Mouse (Mus musculus) ES-Bruce4 (cell line): ENCODE data around the gene Phf2.

Source experiments
- CTCF ChIP-seq: IDR thresholded peaks from one replicate; pipeline ENCODE4 v1.8.1; 2011; ENCODE audit warnings: low read depth, low read length
- EP300 ChIP-seq: IDR thresholded peaks from 2 replicates; pipeline ENCODE4 v1.6.1; 2011; ENCODE audit warnings: low read depth, low read length; ENCODE audit not compliant: insufficient read depth
- POLR2A ChIP-seq: IDR thresholded peaks from one replicate; pipeline ENCODE4 v1.8.1; 2011; ENCODE audit warnings: low read length; ENCODE audit not compliant: insufficient read depth

DNA sequence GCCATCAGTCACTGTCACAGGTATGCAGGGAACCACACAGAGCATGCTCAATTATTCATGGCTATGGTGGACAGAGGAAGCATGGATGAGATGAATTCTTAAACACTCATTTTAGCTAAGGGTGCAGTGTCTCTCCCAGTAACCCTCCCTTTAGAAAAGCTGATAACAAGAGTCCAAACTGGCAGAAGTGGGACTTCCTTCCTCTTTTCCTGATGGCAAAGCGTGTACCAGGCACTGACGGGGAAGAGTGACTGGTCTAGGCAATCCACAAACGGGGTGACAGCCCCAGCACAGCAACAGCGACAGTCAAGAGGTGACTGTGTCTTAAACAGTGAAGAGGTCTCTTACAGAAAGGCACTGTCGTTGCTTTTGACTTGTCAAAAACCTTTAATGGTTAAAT is 24.5 kb upstream of the Phf2 start:
- TF ChIP-seq POLR2A (no peak), CTCF (no peak), EP300 (no peak)
